Mouse (Mus musculus): ENCODE results near the gene Maats1. TPM values are rescaled to one million over a fixed set of nuclear protein-coding genes. Genes with fewer than 3 reads are reported as not detected.

Maats1 gene
- polyA plus RNA-seq, 1 experiment: not detected

DNA sequence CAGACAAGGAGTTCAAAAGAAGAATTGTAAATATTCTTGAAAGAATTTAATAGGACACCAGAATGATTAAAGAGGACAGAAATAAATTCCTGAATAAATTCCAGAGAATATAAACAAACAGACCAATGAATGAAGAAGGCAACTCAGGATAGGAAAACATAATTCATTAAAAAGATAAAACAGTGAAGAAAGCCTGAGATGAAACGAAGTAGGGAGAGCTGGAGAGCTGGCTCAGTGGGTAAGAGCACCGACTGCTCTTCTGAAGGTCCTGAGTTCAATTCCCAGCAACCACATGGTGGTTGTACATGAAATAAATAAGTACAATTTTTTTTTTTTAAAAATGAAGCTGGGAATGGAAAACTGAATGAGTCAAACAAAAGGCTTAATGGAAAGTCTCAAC is 67.2 kb downstream of the Maats1 start:
- H3K4me1 ChIP-seq (ENCODE audit: control insufficient read depth, insufficient read depth, insufficient read length, low read length): no peaks in the 10 kb centered on the region
- no peak overlapping the region for H3K4me3 ChIP-seq (ENCODE audit: insufficient read depth, low read depth, low read length)
- no peak overlapping the region for H3K27ac ChIP-seq (replicated peaks; ENCODE audit: low read depth, low read length)

DNA sequence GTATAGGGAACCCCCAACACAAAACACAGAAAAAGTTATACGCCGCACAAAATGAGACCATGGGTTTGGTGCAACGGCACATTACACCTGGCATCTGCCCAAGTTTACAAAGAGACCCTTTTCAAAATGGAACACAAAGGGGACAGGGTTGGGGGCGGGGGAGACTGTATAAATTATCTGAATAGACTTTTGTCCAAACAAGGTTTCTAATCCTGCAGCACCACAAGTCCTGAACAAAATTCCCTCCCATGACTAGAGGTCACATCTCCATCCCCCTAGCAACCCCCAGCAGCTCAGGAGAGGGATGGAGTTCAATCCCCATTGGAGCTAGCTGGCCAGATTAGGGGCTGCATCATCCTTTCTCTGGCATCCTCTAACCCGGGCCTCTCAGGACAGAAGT is 69.5 kb downstream of the Maats1 start:
- H3K4me1 ChIP-seq (ENCODE audit: control insufficient read depth, insufficient read depth, insufficient read length, low read length): no peaks in the 10 kb centered on the region
- no peak overlapping the region for H3K4me3 ChIP-seq (ENCODE audit: insufficient read depth, low read depth, low read length)
- H3K27ac ChIP-seq (replicated peaks; ENCODE audit: low read depth, low read length): no peak overlapping the region

DNA sequence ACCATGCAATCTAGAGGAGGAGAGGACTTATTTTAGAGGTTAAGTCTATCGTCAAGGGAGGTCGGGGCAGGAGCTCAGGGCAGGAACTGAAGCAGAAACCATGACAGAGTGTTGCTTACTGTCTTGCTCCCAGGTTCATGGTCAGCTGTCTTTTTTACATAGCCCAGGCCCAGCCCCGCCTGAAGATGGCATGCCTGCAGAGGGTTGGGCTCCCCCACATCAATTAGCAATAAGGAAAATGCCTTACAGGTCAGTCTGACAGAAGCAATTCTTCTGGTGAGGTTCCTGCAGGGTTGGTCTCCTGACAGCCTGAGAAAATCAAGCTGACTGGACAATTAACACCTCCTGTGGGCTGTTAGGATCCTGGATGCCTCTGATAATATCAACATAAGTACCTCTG is 70.3 kb downstream of the Maats1 start:
- no peak overlapping the region for H3K4me3 ChIP-seq (ENCODE audit: insufficient read depth, low read depth, low read length)
- H3K27ac ChIP-seq (replicated peaks; ENCODE audit: low read depth, low read length): no peak overlapping the region
- H3K4me1 ChIP-seq (ENCODE audit: control insufficient read depth, insufficient read depth, insufficient read length, low read length): no peaks in the 10 kb centered on the region

DNA sequence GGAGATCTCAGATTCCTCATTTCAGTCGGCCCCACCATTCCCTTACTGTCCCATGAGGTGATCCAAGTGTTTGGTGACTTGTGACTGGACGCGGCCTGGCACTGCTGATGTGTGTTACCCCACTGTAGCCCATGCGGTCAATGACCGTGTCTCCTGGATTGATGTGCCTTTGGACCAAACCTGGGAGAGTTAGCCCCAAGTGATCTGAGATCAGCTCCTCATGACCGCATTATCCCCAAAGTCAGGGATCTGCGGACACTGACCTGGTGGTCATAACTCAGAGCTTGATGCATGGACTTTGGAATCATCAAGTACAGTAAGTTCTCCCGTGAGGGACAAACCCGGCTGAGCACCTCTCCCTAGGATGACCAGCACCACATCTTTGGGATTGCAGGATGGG is 86.0 kb downstream of the Maats1 start:
- H3K27ac ChIP-seq (replicated peaks; ENCODE audit: low read depth, low read length): no peak overlapping the region
- H3K4me1 ChIP-seq (ENCODE audit: control insufficient read depth, insufficient read depth, insufficient read length, low read length): no peaks in the 10 kb centered on the region
- H3K4me3 ChIP-seq (ENCODE audit: insufficient read depth, low read depth, low read length): no peak overlapping the region

DNA sequence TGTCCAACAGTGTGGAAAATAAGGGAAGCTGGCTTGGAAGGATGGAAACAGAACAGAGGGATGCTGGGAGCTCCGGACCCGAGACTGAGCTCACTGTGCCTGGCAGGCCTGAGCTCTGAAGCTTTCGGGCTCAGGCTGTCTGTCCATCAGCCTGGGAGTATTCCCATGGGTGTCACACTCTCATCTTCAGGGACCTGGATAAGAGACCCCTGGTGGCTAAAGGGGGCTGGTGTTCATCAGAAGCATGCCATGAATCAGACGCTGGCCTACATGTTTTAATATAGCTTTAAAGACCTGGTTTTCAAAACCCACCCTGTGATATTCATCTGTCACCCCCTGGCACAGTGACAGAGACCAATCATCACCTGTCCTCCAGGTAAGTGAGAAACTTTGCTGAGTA is 86.8 kb downstream of the Maats1 start:
- H3K4me3 ChIP-seq (ENCODE audit: insufficient read depth, low read depth, low read length): no peak overlapping the region
- no peak overlapping the region for H3K27ac ChIP-seq (replicated peaks; ENCODE audit: low read depth, low read length)
- H3K4me1 ChIP-seq (ENCODE audit: control insufficient read depth, insufficient read depth, insufficient read length, low read length): no peaks in the 10 kb centered on the region

DNA sequence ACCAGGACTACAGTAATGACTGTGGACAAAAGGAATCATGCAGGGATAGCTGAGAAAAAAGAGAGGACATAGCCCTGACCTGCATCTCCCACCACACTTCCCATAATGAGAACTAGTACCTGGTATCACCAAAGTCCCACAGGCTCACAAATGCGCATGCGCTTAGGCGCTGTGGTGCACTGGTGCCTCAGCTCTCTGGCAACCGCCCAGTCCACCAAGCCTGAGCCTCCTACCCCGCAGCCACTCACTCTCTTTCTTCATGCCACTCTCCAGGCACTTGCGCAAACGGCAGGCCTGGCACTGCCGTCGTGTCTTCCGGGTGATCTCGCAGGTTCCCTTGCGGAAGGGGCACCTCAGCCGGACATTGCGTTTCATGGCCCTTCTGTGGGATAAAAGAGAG is 87.9 kb downstream of the Maats1 start:
- no peak overlapping the region for H3K4me3 ChIP-seq (ENCODE audit: insufficient read depth, low read depth, low read length)
- no peaks in the 10 kb centered on the region for H3K4me1 ChIP-seq (ENCODE audit: control insufficient read depth, insufficient read depth, insufficient read length, low read length)
- no peak overlapping the region for H3K27ac ChIP-seq (replicated peaks; ENCODE audit: low read depth, low read length)

DNA sequence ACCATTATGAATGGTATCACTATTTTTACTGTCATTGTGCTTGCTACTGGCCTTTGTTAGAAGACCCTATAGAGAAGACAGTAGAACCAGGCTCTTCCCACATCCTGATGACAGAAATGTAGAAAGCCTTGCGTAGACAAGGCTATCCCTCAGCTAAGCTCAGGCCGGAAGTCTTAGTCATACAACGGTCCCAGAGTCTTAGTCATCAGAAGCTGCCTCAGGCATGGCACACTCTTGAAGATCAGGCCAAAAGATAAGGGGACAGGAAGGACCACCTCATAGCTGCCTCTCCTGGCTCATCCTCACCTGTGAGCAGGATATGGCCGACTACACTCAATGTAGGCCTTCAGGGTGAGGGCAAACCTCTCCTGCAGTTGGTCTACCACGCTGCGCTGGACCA is 91.5 kb downstream of the Maats1 start:
- Histone ChIP-seq H3K4me1 (ENCODE audit: control insufficient read depth, insufficient read depth, insufficient read length, low read length) (no peaks in the 10 kb centered on the region), H3K4me3 (ENCODE audit: insufficient read depth, low read depth, low read length) (no peak overlapping the region), H3K27ac (replicated peaks; ENCODE audit: low read depth, low read length) (no peak overlapping the region)

DNA sequence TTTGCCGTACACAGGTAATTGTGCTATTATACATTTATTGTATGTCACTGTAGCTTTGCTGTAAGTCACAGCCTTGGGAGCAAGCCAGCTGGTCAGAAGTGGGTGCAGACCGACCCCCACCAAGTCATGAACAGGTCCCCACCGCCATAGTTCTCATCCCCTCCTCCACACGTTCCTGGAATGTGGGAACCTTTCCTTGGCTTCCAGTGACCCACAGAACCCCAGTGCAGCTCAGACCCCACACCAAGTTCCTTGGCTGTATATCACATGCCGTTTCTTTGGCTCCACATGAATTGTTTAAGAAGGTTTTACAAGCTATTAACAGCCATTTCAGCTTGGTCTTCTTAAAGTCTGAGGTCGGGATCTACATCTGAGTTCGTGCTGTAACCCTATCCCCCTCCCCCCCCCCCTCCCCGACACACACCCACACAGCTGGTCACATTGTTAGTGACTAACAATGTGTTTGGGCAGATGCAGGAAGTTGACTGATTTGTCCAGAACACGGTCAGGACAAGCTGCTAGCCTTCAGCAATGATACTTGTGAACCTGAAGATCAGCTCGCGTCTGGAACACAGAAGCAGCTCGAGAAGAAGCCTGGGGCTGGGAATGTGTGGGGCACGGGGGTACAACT is 93.5 kb downstream of the Maats1 start:
- no peak overlapping the region for H3K4me3 ChIP-seq (ENCODE audit: insufficient read depth, low read depth, low read length)
- H3K4me1 ChIP-seq (ENCODE audit: control insufficient read depth, insufficient read depth, insufficient read length, low read length): no peaks in the 10 kb centered on the region
- H3K27ac ChIP-seq (replicated peaks; ENCODE audit: low read depth, low read length): no peak overlapping the region

Other genes with a start within 250 kb of the Maats1 start
- gene Nr1i2, start 47.3 kb downstream of the Maats1 start, polyA plus RNA-seq (2012; ENCODE audit: insufficient read depth, insufficient read length, missing spikeins): not detected in 2 replicates
- gene Cox17, start 4.8 kb upstream of the Maats1 start, polyA plus RNA-seq (2012; ENCODE audit: insufficient read depth, insufficient read length, missing spikeins): 1,266 and 1,331 TPM in 2 replicates
- 2.9 TPM in 1 of 2 replicates, not detected in the other for gene Gm21987, start 4.9 kb upstream of the Maats1 start, polyA plus RNA-seq (2012; ENCODE audit: insufficient read depth, insufficient read length, missing spikeins)
- gene Popdc2, start 20.1 kb upstream of the Maats1 start, polyA plus RNA-seq (2012; ENCODE audit: insufficient read depth, insufficient read length, missing spikeins): 15.5 and 17.0 TPM in 2 replicates
- 11.3 and 14.4 TPM in 2 replicates for gene Pla1a, start 91.0 kb upstream of the Maats1 start, polyA plus RNA-seq (2012; ENCODE audit: insufficient read depth, insufficient read length, missing spikeins)
- 15.4 and 21.4 TPM in 2 replicates for gene Adprh, start 110.6 kb upstream of the Maats1 start, polyA plus RNA-seq (2012; ENCODE audit: insufficient read depth, insufficient read length, missing spikeins)
- 1.0 TPM in 1 of 2 replicates, not detected in the other for gene Cd80, start 113.4 kb upstream of the Maats1 start, polyA plus RNA-seq (2012; ENCODE audit: insufficient read depth, insufficient read length, missing spikeins)
- 43.1 and 49.2 TPM in 2 replicates for gene Timmdc1, start 180.5 kb upstream of the Maats1 start, polyA plus RNA-seq (2012; ENCODE audit: insufficient read depth, insufficient read length, missing spikeins)
- 10.1 and 14.5 TPM in 2 replicates for gene Poglut1, start 208.1 kb upstream of the Maats1 start, polyA plus RNA-seq (2012; ENCODE audit: insufficient read depth, insufficient read length, missing spikeins)
- gene Tmem39a, start 216.6 kb upstream of the Maats1 start, polyA plus RNA-seq (2012; ENCODE audit: insufficient read depth, insufficient read length, missing spikeins): 24.1 and 30.9 TPM in 2 replicates

Measured in brown adipose tissue, adult 24 weeks (tissue).